Mouse (Mus musculus) MEL (cell line): ENCODE measurements at regions not wholly inside any gene's neighbourhood (a gene's known extent, or its start where the extent isn't known, plus 50 kb on each side); places are given as distances from the start of the nearest gene placed in this dataset.

Experiments
- CHD2 ChIP-seq: IDR thresholded peaks from 2 replicates; pipeline ENCODE4 v1.6.1; 2011; ENCODE audit warnings: low read length, improper control_type of control experiment
- CTCF ChIP-seq, 3 experiments: IDR thresholded peaks in 2 of 3; conservative IDR thresholded peaks in 1 of 3; 2 replicates each; pipeline ENCODE4 v1.5.1; 2011 to 2012; ENCODE audit warnings: low read length in 3 of 3, low read depth in 2 of 3, mild to moderate bottlenecking in 2 of 3, improper control_type of control experiment in 1 of 3, inconsistent platforms in 1 of 3, mixed read lengths in 1 of 3, moderate library complexity in 1 of 3; ENCODE audit not compliant: control insufficient read depth in 1 of 3, insufficient read depth in 1 of 3, poor library complexity in 1 of 3, severe bottlenecking in 1 of 3
- MAZ ChIP-seq: IDR thresholded peaks from 2 replicates; pipeline ENCODE4 v1.6.1; 2012; ENCODE audit warnings: low read depth, mild to moderate bottlenecking, inconsistent platforms, low read length, improper control_type of control experiment
- SMC3 ChIP-seq: IDR thresholded peaks from 2 replicates; pipeline ENCODE4 v1.6.1; 2011; ENCODE audit warnings: low read depth, low read length, improper control_type of control experiment

GRCm38 (mm10) chr13:69065285-69065684 lies 65.9 kb upstream of the Adcy2 start:
- TF ChIP-seq CTCF (IDR thresholded peaks at IDR 0.05 in 2 of 3, conservative IDR thresholded peaks at IDR 0.05 in 1 of 3; ENCODE audit: control insufficient read depth in 1 of 3, insufficient read depth in 1 of 3, low read depth in 2 of 3, low read length in 3 of 3, poor library complexity in 1 of 3, severe bottlenecking in 1 of 3) = no peak
- TF ChIP-seq SMC3 = no peak
- no peak for TF ChIP-seq MAZ
- no peak for TF ChIP-seq CHD2
